Mouse (Mus musculus): ENCODE data around the gene Rbms2. TPM values are rescaled to one million over a fixed set of nuclear protein-coding genes. Genes with fewer than 3 reads are reported as not detected.
"Not testable (repeated sequence)": the region's sequence is repeated elsewhere in the genome, so short reads cannot be mapped to it uniquely, and the experiment has no call there.

Rbms2 gene
- total RNA-seq, 2 experiments from 2014 or later, result 64.2 to 65.3 TPM

GRCm38 (mm10) chr10:128193113-128193512 is 13.0 kb upstream of the Rbms2 start:
- DNase-seq, result no peak

DNA sequence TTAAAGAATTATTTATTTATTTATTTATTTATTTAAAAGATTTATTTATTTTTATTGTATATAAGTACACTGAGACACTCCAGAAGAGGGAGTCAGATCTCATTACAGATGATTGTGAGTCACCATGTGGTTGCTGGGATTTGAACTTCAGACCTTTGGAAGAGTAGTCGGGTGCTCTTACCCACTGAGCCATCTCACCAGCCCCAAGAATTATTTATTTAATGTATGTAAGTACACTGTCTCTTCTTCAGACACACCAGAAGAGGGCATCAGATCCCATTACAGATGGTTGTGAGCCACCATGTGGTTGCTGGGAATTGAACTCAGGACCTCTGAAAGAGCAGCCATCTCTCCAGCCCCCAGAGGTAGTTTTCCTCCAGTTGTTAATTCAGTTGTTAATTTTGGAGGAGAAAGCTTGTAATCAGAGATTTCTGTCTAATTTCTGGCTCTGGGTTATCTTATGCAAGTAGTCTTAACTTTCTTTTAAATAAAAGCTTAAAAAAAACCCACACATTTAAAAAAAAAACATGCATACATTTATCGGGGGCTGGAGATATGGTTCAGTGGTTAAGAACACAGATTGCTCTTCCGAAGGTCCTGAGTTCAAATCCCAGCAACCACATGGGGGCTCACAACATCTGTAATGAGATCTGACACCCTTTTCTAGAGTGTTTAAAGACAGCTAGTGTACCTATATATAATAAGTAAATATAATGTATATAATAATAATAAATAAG is 12.1 kb upstream of the Rbms2 start:
- not testable (repeated sequence) for DNase-seq

DNA sequence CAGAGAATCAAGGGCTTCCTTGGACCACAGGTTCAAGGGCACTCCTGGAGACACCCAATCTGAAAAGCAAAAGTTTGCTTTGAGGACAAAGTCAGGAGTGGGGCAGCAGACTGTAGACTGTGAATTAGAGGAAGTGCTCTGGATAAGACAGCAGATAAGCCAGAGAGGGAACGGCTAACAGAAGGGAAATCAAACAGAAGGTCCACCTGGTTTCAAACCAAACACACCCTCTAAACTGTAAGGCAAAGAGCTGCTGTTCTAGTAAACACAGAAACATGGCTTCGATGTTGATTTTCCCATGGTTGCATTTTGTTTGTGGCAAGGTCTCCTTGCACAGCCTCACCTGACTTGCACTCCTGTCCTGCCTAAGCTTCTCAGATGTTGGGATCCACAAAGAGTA is 11.4 kb upstream of the Rbms2 start:
- DNase-seq, result no peak

DNA sequence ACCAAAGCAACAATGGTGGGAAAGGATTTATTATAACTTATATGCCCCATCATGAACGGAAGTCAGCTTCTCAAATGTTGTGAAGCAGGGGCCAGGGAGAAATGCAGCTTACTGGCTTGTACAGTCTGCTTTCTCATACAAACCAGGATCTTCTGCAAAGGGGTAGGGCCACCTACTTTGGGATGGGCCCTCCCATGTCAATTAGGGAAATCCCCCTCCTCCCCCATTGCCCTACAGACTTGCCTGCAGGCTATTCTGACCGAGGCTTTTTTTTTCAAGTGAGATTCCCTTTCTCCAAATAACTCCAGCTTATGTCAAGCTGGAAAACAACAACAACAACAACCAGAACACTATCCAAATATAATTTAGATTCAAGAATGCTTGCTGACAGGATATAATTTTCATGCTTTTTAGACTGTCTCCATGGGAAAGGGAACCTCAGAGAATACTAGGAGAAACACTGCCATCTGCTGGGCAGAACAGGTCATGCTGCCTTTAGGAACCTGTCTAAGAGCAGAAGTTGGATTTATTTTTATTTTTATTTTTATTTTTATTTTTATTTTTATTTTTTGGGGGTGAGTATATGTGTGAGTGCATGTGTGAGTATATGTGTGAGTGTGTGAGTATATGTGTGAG is 8.3 kb upstream of the Rbms2 start:
- DNase-seq, result peak; percentile 80

DNA sequence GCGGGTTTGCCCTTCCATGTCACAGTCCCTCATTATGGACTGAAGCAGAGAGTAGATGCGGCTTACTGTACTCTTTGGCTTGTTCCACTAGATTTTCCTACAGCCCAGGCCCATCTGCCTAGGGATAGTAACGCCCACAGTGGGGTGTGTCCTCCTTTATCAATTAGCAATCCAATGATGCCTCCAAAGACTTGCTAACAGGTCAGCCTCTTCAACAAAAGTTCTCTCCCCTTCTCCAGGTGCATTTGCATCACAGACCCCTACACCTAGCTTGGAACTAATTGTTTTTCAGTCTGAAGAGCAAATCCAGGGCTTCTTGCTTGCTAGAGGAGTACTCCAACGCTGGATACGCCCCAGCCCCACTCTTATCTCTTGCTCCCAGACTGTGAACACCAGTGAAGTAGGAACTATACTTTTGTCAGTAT is 7.1 kb upstream of the Rbms2 start:
- no peak for DNase-seq

DNA sequence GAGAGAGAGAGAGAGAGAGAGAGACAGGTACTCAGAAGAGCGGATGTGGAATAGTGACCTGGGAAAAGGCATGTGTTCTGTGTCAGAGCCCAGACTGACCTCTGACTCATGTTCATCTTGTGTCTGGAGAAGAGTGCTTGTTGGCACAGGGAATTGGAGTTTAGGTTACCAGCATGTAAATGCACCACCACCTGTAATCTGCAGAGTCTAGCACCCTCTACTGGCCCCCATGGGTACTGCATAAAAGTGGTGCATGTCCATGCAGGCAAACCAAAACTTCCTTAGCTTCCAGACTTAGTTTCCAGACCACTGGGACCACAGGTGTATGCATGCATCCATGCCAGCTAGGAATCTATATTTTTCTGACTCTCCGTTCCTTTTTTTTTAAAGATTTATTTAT is 5.9 kb upstream of the Rbms2 start:
- peak; percentile 82 for DNase-seq

- no peak for DNase-seq
Measured at GRCm38 (mm10) chr10:128185277-128185940, 5.3 kb upstream of the Rbms2 start.

- DNase-seq, result no peak
Measured at GRCm38 (mm10) chr10:128184296-128184695, 4.2 kb upstream of the Rbms2 start.

DNA sequence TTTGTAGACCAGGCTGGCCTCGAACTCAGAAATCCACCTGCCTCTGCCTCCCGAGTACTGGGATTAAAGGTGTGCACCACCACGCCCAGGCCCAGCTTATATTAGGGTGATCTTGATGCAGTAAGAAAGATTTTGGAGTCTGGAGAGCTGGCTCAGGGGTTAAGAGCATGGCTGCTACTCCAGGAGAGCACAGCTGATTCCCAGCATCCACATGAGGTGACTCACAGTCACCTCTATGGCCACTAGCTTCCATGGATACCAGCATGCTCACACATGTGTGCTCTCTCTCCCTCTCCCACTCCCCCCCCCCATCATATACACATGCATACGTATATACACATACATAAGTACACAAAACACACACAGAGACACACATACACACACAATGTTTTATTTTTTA is 2.8 kb downstream of the Rbms2 start:
- DNase-seq, result no peak

- peak; percentile 49 for DNase-seq
Measured at GRCm38 (mm10) chr10:128175996-128176755, 3.9 kb downstream of the Rbms2 start.

DNA sequence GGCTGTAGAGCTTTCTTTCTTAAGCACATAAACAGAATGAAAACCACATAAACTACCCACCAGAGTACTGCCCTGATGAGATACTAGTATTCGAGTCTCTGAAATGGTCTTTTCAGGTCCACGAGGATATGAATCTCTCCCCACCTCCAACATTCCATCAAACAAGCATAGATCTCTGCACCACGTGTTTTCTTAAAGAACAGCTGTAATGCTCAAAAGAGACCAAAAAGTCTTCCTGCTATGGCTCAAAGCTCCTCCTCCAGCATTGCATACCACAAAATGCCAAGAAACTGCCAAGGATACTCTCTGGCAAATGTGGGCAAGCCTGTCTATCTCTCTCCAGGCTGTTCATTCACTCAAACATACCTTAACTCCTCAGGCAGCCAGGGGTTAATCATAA is 4.8 kb downstream of the Rbms2 start:
- no peak for DNase-seq

- not testable (repeated sequence) for DNase-seq
Measured at GRCm38 (mm10) chr10:128171348-128171747, 8.7 kb downstream of the Rbms2 start.

DNA sequence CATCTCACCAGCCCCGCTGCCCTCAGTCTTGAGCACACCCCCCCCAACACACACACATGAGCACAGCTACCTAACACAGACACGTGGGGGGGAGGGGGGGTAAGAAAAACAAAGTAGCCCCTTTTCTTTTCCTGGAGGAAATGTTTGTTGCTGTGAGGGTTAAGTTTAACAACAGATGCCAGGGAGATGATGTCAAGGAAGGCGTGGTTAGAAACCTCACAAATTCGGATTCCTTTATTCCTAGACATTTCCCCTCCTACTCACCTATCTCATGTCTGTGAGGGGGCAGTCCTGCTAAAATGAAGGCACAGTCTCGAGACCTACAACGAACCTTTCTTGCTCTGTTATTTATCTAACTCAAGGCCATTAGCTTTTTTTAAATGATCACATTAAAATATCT is 13.0 kb downstream of the Rbms2 start:
- DNase-seq, result no peak

DNA sequence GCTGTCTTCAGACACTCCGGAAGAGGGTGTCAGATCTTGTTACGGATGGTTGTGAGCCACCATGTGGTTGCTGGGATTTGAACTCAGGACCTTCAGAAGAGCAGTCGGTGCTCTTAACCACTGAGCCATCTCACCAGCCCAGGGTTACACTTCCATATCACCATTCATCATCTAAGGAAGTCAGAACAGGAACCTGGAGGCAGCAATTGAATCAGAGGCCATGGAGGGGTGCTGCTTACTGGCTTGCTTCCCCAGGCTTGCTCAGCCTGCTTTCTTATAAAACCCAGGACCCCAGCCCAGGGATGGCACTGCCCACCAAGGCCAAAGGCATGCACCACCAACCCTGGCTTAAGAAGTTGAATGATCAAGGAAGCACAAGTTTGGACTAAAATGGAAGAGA is 14.4 kb downstream of the Rbms2 start:
- not testable (repeated sequence) for DNase-seq

GRCm38 (mm10) chr10:128153978-128154377 is 26.1 kb downstream of the Rbms2 start:
- DNase-seq, result no peak

GRCm38 (mm10) chr10:128150941-128151340 is 29.2 kb downstream of the Rbms2 start:
- DNase-seq, result peak; percentile 58

DNA sequence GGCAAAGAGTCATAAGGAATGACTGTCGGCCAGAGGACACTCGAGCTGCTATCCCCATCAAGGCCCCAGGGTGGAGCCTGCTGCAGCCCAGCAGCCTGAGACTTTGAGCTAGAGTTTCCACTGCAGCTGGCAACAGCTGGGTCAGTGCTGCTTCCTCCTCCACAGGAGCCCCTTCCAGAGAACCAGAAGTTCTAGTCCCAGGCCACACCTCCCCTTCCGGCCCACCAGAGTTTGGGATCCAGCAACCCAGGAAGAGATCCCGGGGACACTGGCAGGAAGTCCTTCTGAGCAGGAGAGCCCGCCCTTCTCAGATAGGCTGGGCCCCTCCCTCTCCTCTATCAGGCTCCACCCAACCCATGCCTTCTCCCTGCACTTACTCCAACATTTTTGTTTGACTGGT is 30.5 kb downstream of the Rbms2 start:
- DNase-seq, result peak; percentile 63

GRCm38 (mm10) chr10:128148789-128149365 is 31.2 kb downstream of the Rbms2 start:
- no peak for DNase-seq

DNA sequence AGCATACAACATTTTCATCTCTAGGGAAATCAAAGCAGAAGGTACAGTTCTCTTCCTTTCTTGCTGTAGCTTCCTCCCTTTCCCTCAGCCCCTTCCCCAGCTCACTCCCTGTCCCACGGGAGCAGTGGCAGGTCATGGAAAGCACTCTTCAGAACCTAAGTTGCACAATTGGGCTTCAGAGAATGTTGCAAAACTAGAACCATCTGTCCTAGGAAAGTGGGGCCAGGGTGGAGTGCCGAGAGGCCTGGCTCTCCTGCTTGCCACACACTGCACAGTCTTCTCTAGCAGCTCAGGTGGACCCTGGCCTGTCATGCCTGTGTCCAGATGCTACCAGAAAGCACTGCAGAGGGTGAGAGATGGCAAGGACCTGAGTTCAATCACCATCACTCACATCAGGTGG is 35.1 kb downstream of the Rbms2 start:
- DNase-seq, result no peak

GRCm38 (mm10) chr10:128143659-128144058 is 36.4 kb downstream of the Rbms2 start:
- no peak for DNase-seq

DNA sequence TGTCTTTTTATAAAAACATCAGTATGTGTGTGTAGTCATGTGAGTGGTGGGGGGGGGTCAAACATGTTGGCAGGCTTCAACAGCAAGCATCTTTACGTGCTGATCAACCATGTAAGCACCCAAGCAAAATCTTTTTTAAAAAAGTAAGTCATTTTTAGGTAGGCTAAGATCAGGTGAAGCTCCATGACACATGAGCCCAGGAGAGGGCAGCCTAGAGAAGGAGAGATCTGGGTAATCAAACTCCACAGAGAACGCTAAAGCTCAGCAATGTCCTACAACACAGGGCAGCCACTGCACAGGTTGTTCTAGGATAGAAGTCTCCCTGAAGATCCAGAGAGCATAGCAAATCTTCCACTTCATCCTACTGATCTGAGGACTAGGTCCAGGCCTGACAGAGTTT is 37.9 kb downstream of the Rbms2 start:
- DNase-seq, result no peak

- peak; percentile 54 for DNase-seq
Measured at GRCm38 (mm10) chr10:128140236-128140952, 39.7 kb downstream of the Rbms2 start.

Measured in gastrocnemius, postnatal 10 days (tissue).